Mouse (Mus musculus) WW6 (cell line): Measurements from ENCODE around the gene Hba-x.
"Not testable (repeated sequence)": the region's sequence is repeated elsewhere in the genome, so short reads cannot be mapped to it uniquely, and the experiment has no call there.

Source experiments
- DNase-seq: peaks from one replicate; pipeline ENCODE4 v3.0.0-alpha.2; 2013; ENCODE audit warnings: low read depth, low spot score

The Hba-x gene

DNA sequence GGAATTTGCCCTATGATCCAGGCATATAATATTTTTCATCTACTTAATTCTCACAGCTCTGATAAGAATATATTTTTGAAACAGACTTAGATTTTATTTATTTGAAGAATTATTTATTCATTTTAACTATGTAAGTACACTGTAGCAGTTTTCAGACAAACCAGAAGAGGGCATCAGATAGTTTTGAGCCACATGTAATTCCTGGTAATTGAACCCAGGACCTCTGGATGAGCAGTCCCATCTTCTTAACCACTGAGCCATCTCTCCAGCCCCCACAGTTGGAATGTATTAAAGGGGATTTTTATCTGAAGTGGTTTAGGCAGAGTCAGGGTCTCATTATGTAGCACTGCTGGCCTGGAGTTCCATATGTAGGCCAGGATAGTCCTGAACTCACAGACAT lies 9.7 kb downstream of the Hba-x start:
- DNase-seq: not testable (repeated sequence)

DNA sequence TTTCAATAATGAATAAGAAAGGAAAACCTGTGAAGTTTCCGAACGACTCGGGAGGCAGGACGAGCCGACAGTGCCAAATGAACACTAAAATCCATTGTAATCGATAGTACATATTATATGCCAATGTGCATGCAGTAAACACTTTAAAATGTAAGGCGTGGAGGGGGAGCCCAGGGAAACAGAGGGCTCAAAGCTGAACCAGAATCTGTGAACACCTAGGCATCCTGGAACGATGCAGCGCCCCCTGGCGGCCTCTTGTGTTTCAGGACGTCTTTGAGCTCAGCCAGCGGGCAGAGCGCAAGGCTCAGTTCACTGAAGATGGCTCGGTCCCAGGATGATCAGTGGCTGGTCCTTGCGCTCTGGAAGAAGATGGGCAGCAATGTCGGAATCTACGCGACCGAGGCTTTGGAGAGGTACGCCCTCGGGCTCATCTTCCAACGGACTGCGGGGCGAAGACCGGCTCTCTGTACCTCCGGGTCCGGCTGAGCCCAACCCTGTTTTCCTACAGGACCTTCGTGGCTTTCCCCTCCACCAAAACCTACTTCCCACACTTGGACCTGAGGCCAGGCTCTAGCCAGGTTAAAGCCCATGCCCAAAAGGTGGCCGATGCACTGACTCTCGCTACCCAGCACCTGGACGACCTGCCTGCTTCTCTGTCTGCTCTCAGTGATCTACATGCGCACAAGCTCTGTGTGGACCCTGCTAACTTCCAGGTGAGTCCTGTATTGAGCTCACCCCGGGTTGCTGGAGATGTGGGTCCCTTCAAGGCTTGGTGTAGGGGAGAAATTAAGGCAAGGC lies 10.7 kb downstream of the Hba-x start, which contains the start of gene Hbq1b:
Hbq1b (plus strand) TSS at position 271 of the 798 bp plus-strand sequence.
- DNase-seq: not testable (repeated sequence)

DNA sequence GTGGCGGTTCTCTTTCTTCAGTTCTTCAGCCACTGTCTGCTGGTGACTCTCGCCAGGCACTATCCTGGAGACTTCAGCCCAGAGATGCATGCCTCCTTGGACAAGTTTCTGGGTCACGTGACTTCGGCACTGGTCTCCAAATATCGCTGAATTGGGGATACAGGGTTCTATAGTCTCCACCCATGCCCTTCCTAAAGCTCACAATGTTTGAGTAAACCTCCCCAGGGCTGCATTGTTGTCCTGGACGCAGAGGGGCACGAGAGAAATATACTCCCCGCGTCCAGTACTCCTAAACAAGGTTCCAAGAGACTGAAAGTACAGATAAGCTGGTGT lies 11.3 kb downstream of the Hba-x start:
- no peak for DNase-seq

DNA sequence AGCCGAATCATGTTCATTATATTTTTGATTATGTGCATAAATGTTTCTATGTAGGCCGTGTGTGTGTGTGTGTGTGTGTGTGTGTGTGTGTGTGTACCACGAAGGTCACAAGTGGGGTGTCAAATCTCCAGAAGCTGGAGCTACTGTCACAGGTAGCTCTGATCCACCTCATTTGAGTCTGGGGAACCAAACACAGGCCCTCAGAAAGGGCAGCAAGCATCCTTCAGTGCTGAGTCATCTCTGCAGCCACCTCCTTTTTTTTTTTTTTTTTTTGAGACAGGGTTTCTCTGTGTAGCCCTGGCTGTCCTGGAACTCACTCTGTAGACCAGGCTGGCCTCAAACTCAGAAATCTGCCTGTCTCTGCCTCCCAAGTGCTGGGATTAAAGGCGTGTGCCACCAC lies 16.6 kb downstream of the Hba-x start:
- DNase-seq: not testable (repeated sequence)

DNA sequence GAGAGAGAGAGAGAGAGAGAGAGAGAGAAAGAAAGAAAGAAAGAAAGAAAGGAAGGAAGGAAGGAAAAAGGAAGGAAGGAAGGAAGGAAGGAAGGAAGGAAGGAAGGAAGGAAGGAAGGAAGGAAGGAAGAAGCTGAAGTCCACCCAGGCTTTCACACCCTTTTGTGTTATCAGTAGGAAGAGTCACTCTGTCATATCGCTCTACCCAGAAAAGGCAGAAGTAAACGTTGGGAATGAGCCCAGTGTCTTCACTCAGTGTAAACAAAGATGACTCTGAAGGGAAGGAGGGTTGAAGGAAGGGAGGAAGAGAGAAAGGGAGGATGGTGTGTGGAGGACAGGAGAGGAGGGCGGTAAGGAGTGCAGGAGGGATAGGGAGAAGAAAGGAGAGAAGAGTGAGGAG lies 17.3 kb downstream of the Hba-x start:
- DNase-seq: not testable (repeated sequence)

DNA sequence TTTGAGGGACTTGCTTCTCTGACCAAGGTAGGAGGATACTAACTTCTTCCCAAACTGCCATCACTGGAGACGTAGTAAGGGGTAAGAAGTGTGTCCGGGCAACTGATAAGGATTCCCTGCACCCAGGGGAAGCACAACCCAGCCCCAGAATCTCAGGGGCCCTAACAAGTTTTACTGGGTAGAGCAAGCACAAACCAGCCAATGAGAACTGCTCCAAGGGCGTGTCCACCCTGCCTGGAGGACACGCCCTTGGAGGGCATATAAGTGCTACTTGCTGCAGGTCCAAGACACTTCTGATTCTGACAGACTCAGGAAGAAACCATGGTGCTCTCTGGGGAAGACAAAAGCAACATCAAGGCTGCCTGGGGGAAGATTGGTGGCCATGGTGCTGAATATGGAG lies 20.0 kb downstream of the Hba-x start, which contains the start of gene Hba-a2:
Hba-a2 (plus strand) TSS at position 287 of the 400 bp plus-strand sequence.
- DNase-seq: not testable (repeated sequence)

DNA sequence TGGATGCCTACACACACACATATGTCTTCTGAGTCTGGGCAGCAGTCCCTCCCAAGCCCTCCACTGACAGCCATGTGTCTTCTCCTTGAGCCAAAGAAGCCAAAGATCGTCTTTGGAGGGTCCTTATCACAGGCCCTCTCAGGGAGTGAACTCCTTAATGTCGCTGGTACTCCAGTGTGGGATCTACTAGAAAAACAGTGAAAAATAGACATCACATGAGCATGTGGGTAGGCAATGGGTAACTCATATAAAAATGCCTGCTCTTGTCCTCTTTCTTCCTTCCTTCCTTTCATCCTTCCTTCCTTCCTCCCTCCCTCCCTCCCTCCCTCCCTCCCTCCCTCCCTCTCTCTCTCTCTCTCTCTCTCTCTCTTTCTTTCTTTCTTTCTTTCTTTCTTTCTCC lies 21.2 kb downstream of the Hba-x start:
- DNase-seq: not testable (repeated sequence)

DNA sequence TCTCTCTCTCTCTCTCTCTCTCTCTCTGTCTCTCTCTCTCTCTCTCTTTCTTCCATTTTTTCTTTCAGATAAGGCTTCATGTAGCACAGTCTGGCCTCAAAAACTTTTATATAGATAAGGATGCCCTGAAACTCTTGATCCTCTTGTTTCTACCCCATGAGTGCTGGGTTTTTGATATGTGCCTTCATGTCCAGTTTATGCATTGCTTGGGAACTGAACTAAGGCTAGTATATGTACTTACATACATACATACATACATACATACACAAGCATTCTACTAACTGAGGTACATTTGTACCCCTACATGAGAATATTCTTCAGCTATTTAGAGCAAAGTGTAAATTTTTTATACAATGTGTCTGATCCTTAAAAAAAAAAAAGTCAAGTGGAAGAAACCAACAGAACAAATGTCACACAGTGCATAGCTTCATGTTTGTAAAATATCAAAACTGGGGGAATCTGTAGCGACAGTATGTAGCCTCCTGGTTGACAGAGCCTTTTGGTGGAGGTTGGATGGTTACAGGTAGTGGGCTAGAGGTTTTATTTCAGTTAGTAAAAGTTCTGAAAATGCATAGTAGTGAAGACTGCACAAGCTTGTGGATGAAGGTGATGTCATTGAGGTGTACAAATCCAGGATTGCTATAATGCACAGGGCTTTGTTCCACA lies 21.8 kb downstream of the Hba-x start:
- DNase-seq: no peak

DNA sequence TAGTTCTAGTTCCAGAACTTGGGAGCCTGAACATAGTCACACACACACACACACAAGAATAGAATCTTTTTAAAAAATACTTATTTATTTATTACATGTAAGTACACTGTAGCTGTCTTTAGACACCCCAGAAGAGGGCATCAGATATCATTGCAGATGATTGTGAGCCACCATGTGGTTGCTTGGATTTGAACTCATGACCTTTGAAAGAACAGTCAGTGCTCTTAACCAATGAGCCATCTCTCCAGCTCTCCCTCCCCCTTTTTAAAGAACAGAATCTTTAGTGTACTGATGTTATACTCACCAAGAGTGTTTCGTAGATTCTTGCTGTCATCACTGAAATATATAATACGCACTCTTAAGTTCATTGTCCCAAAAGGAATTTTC lies 22.3 kb downstream of the Hba-x start:
- no peak for DNase-seq

DNA sequence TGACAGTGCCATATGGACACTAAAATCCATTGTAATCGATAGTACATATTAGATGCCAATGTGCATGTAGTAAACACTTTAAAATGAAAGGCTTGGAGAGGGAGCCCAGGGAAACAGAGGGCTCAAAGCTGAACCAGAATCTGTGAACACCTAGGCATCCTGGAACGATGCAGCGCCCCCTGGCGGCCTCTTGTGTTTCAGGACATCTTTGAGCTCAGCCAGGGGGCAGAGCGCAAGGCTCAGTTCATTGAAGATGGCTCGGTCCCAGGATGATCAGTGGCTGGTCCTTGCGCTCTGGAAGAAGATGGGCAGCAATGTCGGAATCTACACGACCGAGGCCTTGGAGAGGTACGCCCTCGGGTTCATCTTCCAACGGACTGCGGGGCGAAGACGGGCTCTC lies 23.7 kb downstream of the Hba-x start, which contains the start of gene Hbq1a:
Hbq1a (plus strand) TSS at position 205 of the 400 bp plus-strand sequence.
- DNase-seq: not testable (repeated sequence)

DNA sequence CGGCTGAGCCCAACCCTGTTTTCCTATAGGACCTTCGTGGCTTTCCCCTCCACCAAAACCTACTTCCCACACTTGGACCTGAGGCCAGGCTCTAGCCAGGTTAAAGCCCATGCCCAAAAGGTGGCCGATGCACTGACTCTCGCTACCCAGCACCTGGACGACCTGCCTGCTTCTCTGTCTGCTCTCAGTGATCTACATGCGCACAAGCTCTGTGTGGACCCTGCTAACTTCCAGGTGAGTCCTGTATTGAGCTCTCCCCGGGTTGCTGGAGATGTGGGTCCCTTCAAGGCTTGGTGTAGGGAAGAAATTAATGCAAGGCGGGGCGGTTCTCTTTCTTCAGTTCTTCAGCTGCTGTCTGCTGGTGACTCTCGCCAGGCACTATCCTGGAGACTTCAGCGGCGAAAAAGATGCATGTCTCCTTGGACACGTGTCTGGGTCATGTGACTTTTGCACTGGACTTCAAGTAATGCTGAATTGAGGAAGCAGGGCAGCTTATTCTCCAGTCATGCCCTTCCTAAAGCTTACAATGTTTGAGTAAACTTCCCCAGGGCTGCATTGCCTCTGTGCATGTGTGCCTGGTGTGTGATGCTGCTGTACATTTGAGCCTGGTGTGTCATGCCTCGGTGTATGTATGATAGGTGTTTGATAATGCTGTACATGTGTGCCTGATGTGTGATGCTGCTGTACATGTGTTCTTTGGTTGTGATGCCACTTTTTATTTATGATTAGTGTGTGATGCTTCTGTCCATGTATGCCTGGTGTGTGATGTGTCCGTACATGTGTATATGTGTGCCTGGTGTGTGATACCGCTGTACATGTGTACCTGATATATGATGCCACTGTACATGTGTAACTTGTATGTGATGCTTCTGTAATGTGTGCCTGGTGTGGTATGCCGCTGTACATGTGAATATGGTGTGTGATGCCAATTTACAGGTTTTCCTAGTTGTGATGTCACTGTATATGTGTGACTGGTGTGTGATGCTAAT lies 24.4 kb downstream of the Hba-x start:
- DNase-seq: no peak

DNA sequence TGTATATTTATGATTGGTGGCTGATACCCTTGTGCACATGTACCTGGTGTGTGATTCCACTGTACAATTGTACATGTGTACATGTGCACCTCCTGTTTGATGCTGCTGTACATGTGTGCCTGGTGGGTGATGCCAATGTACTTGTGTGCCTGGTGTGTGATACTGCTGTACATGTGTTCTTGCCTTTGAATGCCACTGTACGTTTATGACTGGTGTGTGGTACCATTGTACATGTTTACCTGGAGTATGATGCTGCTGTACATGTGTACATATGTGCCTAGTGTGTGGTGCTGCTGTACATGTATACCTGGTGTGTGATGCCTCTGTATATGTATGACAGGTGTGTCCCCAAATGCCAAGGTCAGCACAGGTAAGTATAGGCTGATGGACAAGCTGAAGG lies 25.3 kb downstream of the Hba-x start:
- no peak for DNase-seq

DNA sequence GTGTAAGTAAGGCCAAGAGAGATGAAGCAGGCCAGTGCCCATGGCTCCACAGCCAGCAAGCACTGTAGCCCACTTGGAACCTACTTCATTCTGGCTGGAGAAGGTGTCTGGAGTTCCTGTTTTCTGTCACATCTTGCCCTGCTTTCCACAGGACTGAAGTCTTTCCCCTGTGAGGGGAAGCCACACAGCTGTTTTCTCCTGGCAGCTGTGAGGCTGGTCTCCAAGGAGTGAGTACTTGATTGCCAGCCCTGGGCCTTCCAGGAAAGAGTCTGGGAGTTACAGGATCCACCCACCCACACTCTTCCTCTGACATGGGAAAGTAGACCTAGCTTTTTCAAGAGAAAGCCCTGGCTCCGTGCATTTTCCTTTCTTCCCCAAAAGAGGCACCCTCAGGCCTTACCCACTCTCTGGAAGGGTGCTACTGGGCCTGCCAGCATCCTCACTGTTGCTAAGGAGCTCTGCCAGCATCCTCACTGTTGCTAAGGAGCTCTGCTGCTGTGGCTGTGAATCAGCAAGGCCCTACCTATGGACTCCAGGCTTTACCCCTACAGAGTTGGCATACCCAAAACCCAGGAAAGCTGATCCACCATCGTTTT lies 26.7 kb downstream of the Hba-x start:
- DNase-seq: no peak

DNA sequence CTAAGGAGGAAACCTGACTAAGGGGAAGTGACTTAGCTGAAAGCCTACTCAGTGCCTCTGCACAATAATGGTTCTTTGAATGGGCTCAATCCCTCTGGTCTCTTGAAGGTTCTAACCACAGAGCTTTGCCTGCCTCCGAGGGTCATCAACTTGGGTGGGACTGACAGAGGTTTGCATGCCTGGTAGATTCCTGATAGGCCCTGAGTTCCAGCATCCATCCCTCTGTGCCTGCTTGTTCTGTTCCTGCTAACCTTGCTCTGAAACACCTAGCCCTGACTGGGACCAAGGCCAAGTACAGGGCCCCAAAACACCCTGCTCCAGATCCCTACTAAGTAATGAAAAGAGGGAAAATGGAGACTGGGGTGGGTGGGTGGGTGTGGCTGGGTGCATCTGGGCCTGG lies 27.3 kb downstream of the Hba-x start:
- DNase-seq: no peak

DNA sequence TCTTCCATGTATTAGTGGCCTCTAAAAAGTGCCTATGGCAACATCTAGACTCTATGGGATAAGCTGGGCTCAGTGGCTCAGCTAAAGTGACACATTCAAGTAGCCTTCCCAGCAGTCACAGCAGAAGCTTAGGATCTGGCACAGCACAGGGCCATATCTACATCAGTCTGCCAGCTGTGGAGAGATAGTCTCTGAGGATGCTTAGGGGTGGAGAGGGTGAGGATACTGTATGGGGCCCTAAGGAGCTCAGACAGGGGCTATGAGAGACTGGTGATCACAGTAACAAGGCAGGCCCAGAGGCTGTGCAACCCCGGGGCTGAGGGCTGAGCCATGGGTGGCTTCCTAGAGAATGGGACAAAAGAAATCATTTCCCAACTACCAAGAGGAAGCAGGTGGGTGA lies 30.8 kb downstream of the Hba-x start:
- no peak for DNase-seq

DNA sequence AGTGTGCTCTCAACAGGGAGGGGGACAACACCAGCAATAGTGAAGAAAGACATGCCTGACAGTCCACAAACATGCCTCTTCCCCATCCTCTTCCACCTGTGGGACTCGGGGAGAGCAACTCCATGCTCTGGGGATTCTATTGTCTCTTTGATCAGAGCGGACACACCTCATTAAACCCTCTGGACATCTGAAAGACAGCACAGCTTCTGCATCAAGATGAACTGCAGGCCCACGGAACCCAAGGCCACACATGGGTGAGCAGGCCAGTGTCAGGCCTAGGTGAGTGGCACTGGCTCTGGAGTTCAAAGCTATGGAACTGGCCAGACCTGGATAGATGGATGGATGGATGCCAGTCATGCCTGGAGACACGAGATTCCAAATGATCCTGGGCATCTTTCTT lies 33.2 kb downstream of the Hba-x start:
- DNase-seq: no peak

DNA sequence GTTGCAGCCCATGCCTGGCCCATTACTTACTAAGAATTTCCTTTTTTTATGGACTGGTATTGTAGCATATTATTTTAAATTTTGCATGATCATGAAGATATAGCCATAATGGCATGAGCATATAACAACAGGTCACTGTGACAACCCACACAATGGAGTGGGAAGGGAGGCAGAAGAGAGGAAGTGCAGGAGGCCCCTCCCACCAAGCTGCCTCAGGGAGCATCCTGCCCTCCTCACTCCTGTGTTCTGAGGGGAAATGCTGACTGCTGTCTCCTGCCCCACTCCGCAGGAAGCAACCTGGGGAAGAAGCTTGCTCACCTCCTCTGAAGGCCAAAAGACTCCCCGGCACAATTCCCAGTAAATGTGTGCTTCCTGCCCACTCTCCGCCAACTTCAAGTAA lies 33.7 kb downstream of the Hba-x start:
- DNase-seq: no peak

DNA sequence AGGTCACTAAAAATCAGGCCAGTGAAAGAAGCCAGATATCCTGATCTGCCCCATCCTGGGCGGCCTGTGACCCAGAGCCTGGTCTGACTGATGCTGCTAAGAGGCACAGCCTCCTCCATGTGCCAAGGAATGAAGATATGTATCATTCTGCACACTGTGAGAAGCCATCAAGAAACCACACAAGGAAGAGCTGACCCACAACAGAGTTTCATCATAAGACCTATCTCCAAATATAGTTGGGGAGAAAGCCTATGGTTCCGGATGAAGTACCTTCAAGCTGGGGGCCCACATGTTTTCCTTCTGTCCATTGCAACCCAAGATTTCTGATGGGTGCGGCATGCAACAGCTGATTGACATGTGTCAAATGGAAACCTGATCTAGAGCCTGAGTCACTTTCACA lies 39.8 kb downstream of the Hba-x start:
- DNase-seq: no peak

DNA sequence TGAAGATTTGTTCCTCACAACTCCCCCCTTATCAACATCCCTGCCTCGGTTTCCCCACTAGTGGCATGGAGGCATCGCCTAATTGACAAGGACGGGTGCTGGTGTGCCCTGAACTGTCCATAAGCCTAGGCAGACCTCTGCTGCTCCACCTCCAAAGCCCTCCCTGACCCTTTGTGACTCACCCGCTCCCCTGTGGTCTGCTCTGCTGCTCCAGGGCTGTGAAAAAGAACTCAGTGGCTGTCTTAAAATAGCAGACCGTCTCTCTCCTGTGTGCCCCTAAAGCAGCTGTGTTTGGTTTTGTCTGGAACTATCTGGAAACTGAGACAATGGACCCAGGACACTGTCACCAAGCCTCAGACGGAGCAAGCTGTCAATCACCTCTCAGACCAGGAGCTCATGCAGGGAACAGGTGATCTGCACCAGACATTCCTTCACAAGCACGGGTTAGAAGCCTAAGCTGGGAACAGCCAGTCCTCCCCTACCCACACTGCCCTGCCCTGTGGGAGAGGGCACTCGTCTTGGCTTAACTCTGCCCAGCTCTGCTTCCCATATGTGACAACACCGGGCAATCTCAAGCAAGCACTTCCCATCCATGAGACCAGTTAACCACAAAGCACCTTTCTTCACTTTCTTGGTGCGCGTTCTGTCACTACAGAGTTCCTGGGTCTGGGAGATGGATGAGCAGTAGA lies 44.5 kb downstream of the Hba-x start:
- no peak for DNase-seq

DNA sequence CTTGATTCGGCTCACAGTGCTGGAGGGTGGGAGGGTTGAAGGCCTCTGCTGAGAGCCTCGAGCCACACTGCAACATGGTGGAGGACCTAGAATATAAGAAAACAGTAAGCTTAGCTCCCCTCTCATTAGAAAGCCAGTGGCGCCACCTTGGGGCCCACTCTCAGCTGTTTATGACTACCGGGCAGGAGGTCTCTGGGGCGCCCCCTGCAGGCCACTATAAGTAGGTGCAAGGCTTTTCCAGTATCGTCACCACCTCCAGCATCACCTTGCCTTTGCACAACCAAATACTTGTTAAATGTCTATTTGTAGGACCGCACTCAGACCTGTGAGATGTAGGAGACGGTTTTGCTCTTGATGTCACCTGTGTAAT lies 45.0 kb downstream of the Hba-x start:
- peak; percentile 68 for DNase-seq

DNA sequence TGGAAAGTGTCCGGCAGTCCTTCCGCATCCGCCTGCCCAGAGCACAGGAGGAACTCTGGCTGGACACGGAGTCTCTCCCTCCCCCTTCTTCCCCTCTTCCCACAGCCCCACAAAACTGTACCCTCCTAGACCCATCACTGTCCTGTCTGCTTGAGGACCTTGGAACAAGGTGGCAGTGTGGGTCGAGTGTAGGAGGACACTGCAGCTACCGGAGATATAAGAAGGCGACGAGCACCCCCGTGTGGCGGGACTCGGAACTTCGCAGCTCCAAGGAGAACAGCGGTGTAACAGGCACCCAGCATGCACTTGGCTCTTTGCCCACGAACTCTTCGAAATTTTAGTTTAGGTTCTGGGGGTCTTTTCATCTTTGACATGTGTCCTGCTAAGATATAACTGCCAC lies 48.4 kb downstream of the Hba-x start:
- peak; percentile 79 for DNase-seq
